Comparison of ENCODE assay signal across 21 mouse cellular contexts in genomic region chr4:138734863-138735262, GRCm38 (mm10). TPM values are rescaled to one million over a fixed set of nuclear protein-coding genes. Genes with fewer than 3 reads are reported as not detected.
"Had no signal": no experiment of that assay in that cellular context is flagged by ENCODE, and none has a peak within 500 bp of the region (broad histone marks: within the 10 kb centered on the region; RNA-seq: fewer than 3 reads in every experiment).

No protein-coding gene starts in this region.

- H3K36me3 ChIP-seq: neural tube, embryonic 13.5 days; neural tube, embryonic 15.5 days; stomach, embryonic 15.5 days had no signal

- H3K4me3 ChIP-seq: neural tube, embryonic 13.5 days; neural tube, embryonic 15.5 days; stomach, embryonic 15.5 days had no signal

- DNase-seq: retina, postnatal 1 day; right cerebral cortex, adult 18-20 months; right cerebral cortex, postnatal 14 days; right cerebral cortex, postnatal 25 days; right cerebral cortex, postnatal 4 days; spleen, adult 18-20 months; thymus, adult 18-20 months; thymus, adult 2 months; thymus, postnatal 14 days; thymus, postnatal 25 days; thymus, postnatal 36 days; thymus, postnatal 4 days had no signal

- H3K9me3 ChIP-seq: neural tube, embryonic 13.5 days; neural tube, embryonic 15.5 days; stomach, embryonic 15.5 days had no signal

- H3K27ac ChIP-seq: neural tube, embryonic 13.5 days; neural tube, embryonic 15.5 days; stomach, embryonic 15.5 days; stomach, postnatal 0 days had no signal

- H3K9ac ChIP-seq: neural tube, embryonic 13.5 days; neural tube, embryonic 15.5 days; stomach, embryonic 15.5 days had no signal

- H3K27me3 ChIP-seq: neural tube, embryonic 13.5 days; neural tube, embryonic 15.5 days; stomach, embryonic 15.5 days had no signal

- H3K4me2 ChIP-seq: neural tube, embryonic 13.5 days; neural tube, embryonic 15.5 days; stomach, embryonic 15.5 days had no signal

RNA-seq across cellular contexts. Expression of gene Ubxn10, which starts 2.1 kb away (rescaled TPM):
- total RNA-seq: neutrophil, adult 5-6 weeks had no signal

RNA-seq across cellular contexts. Expression of gene Pla2g2c, which starts 10.3 kb away (rescaled TPM):
- total RNA-seq: neutrophil, adult 5-6 weeks had no signal
- polyA plus RNA-seq: spleen, adult 2 months; thymus, adult 2 months; urinary bladder, adult 2 months had no signal

RNA-seq across cellular contexts. Expression of gene Pla2g2f, which starts 22.6 kb away (rescaled TPM):
- total RNA-seq: neutrophil, adult 5-6 weeks had no signal
- polyA plus RNA-seq: neural tube, embryonic 13.5 days; neural tube, embryonic 14.5 days; neural tube, embryonic 15.5 days; testis, adult 2 months; urinary bladder, adult 2 months had no signal

RNA-seq across cellular contexts. Expression of gene Pla2g2d, which starts 40.7 kb away (rescaled TPM):
- total RNA-seq: neutrophil, adult 5-6 weeks had no signal
